Mouse (Mus musculus): ENCODE data around the gene Ndrg2.

Gene Ndrg2

DNA sequence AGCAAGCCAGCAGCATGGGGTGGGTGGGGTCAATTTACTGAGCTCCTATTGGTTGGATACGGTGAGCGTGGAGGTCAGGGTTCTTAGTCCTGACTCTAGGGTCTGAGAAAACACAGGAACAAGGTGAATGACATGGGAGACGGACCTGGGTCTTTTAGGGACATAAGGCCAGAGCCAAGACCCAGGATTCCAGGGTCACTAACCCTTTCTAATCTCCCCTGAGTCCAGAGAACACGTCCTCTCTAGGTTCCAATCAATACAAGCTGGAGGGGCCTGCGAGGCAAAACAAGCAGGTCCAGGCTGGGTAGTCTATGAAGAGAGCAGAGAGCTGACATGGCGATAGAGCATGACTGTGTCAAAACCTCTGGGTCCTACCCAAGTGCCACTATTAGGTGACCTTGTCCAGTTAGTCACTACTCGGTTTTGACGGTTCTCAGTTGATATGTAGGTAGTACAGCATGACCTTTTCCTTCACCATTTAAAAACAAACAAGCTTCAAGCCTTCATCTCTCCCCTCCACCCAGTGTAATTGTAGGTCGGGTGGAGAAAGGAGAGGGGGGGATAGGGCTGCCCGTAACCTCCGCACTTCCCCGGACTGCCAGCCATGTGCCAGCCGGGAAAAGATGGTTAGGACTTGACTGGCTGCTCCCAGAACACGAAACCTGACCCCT is 1.4 kb downstream of the Ndrg2 start:
- DNase-seq = no peak

DNA sequence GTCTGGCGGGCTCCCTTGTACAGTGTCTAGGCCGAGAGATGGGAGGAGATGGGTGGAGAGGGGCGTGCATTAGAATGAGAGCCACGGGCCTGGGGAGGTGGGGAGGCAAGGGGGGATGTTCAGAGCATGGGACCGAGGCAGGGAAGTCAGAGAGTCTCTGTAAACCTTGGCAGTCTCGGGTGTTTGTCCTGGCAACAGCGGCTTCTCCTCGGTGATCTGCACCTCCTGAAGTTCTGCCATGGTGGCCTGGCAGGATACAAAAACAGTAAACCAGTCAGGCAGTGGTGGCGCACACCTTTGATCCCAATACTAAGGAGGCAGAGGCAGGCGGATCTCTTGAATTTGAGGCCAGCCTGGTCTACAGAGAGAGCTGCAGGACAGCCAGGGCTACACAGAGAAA is 2.7 kb downstream of the Ndrg2 start:
- no peak for DNase-seq

- DNase-seq = no peak
Observed at GRCm38 (mm10) chr14:51906102-51906501, 7.9 kb downstream of the Ndrg2 start.

- no peak for DNase-seq
Observed at GRCm38 (mm10) chr14:51904706-51905105, 9.3 kb downstream of the Ndrg2 start.

- no peak for DNase-seq
Observed at GRCm38 (mm10) chr14:51903782-51904181, 10.2 kb downstream of the Ndrg2 start.

DNA sequence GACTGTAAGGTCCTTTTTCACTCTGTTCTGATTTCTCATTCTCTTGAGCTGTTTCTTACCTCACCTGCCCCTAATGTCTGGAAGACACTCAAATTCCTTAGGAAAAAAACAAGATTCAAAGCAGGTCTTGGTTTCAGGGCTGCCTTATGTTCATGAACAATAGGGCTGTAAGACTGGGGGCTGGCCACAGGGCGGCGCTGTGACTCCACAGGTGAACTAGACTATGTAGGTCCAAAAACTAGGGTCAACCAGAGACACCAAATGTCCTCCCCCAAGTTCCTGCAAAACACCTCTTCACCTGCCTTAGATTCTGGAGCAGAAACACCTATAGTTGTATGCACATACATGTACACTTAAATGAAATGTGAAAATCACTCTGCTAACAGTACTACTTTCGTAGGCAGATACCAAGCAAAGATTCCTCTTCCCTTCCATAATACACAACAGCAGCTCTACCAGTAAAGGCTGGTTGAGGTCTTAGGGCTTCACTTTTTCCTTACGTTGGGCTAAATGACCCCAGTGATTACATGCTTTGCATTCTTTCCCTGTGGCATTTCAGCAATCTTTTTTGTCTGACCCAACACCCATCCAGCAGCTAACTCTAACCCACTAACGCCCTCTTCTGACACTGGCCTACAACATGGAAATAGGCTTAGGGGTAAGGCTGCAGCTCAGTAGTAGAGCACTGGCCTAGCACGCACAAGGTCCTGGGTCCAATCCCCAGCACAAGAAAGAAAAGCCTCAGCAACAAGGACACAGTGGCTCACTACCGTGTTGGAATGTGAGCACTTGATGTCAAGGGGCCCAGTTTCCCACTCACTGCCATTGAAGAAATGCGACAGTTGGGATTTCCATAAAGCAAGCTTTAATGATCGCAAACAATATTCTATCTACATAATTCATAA is 10.9 kb downstream of the Ndrg2 start:
- DNase-seq = peak; percentile 85 to 92

DNA sequence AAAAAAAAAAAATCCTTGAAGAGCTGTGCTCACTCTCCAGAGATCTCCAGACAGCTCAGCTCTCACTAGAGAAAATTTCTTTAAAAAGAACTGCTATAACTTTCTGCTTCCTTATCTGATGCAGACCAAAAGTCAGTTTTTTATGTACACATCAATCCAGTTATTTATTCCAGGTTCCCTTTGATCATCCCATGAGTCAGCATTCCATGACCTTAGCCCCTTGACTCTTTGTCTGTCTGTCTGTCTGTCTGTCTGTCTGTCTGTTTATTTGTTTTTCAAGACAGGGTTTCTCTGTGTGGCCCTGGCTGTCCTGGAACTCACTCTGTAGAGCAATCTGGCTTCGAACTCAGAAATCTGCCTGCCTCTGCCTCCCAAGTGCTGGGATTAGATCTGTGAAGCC is 14.6 kb downstream of the Ndrg2 start:
- no peak for DNase-seq

GRCm38 (mm10) chr14:51896539-51897170 is 17.3 kb downstream of the Ndrg2 start:
- DNase-seq = peak in 1 of 2 experiments; percentile 33

GRCm38 (mm10) chr14:51896019-51896418 is 17.9 kb downstream of the Ndrg2 start:
- peak in 1 of 2 experiments; percentile 60 for DNase-seq

GRCm38 (mm10) chr14:51895071-51895470 is 18.9 kb downstream of the Ndrg2 start:
- no peak for DNase-seq

GRCm38 (mm10) chr14:51893809-51894208 is 20.1 kb downstream of the Ndrg2 start:
- no peak for DNase-seq

DNA sequence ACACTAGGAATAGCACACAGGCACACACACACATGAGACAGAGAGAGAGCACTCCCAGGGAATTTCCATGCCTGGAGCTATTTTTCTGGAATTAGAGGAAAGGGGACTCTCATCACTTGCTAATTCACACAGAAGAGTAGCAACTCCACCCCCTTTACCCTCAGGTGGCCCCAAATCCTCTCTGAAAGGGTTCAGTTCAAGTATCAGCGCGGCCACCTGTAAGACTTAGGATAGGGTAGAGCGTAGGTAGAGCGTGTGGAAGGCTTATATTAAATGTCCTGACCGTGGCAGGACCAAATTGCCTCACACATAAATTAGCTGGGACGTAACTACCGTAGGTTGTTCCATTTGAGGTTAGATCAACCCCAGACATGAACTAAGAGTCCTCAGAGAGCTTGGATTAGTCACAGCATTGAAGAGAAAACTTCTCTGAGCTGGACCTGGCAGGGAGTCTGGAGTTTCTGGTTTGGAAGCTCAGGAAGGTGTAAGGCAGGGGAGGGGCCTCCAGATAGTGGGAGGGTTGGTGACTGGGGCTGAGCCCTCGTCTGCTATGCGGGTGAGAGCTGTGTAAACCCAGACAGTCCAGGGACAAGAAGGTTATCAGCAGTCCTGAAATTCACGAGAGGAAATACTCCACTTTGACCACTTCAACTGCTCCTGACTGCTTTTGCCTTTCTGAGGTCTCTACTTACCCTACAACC is 20.7 kb downstream of the Ndrg2 start:
- DNase-seq = no peak

- no peak for DNase-seq
Observed at GRCm38 (mm10) chr14:51892191-51892939, 21.6 kb downstream of the Ndrg2 start, which contains the start of gene Slc39a2. Slc39a2 (plus strand) TSS chr14:51892889.

DNA sequence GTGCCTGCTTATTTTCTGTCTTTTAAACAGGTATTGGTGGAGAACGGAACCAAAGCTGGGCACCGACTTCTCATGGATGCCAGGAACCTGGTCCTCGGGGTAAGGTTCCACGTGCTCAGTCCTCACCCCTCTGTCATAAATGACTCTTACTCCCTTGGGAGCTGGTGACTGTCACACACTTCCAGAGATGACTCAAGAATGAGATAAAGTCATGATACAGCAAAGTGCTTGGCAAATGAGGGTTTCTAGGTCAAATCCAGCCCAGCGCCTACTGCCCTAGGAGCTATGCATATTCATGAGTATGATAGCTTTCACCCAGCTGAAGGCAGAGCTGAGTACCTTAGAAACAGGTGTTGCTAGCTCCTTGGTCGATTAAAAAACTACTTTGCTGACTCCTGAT is 24.1 kb downstream of the Ndrg2 start:
- DNase-seq = no peak

DNA sequence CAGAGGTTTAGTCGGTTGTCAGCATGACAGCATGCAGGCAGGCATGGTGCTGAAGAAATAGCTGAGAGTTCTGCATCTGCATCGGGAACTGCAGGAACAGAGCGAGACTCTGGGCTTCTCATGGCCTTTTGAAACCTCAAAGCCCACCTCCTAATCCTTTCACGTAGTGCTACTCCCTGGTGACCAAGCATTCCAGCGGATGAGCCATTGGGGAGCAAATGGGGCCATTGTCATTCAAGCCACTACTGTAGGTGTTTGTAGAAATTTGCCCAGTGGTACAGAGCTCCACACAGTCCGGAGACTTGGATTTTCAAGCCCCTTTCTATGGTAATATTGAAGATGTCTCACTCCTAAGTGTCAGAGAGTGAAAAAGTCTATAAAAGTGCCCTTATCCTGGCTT is 27.9 kb downstream of the Ndrg2 start:
- no peak for DNase-seq

DNA sequence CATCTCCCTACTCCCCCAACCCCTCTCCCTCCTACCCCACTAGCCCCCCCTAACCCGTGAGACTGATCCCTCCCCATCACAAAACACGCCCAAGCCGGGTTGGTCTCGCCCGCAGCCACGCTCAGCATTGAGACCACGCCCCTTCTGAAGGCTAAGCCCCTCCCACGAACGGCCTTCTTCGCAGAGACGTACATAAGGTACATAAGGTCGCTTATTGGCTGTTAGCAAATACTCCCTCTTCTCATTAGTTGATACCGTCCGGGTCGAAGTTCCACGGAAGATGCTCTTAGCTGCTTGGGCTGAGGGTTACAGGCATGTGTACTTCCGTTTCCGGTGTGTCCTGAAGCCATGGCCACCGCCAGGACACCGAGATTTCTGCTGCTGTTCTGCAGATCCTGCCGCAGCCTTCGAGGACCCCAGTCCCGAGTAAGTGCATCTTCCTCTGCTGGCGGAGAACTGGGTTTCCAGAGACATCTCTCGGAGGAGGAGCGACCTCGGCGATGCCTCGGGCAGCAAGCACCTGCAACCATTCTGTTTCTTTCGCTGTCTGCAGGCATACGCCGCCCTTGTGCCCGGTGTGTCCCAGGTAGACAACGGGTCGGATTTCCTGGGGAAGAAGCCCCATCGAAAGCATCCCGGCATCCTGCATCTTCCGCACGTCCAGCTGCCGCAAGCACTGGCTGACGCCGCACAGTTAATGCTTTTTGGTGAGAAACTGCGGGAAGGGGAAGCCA is 29.2 kb downstream of the Ndrg2 start, which contains the start of gene Mettl17:
Gene Mettl17 (plus strand): TSS at position 245 of the 734 bp plus-strand sequence.
- DNase-seq = peak; percentile 88 to 95

- DNase-seq = no peak
Observed at GRCm38 (mm10) chr14:51884031-51884544, 29.9 kb downstream of the Ndrg2 start.

DNA sequence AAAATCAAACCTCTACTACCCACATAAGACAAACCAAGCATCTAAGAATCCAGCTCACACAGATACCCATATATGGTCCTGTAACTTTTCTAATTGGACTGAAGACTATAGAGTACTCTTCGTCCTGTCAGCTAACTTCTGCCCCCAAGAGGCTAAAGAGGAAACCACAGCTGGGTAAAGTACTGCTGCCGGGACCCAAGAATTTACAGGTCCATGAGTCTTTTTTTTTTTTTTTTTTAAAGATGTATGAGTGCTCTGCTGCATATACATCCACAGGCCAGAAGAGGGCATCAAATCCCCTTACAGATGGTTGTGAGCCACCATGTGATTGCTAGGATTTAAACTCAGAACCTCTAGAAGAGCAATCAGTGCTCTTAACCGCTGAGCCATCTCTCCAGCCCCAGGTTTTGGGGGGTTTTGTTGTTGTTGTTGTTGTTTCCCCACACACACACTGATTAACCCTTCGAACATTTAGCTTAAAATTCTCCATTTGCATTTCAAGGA is 30.4 kb downstream of the Ndrg2 start:
- DNase-seq = peak; percentile 49 to 69

- DNase-seq = no peak
Observed at GRCm38 (mm10) chr14:51877517-51877916, 36.4 kb downstream of the Ndrg2 start.

DNA sequence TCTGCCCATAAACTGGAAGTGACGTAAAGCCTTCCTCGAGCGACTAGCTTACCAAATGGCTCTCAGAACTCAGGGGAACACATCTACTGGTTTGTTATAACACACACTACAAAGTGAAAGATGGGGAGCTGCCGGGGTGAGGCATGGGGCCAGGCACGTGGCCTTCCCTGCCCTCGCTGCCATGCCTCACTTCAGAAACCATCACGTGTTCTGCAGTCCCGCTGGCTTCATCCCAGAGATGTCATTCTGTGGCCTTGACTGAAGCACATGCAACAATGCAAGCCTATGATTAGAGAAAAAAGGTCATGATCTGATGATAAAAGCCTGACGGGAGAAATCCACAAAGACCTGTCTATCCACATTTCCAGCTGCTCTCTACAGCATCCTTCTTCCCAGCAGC is 42.2 kb downstream of the Ndrg2 start:
- no peak for DNase-seq

- DNase-seq = no peak
Observed at GRCm38 (mm10) chr14:51870756-51871155, 43.2 kb downstream of the Ndrg2 start.
